Mouse (Mus musculus) neural tube, embryonic 13.5 days (tissue): ENCODE results near the gene Tm4sf5. TPM values are rescaled to one million over a fixed set of nuclear protein-coding genes. Genes with fewer than 3 reads are reported as not detected.
"Not testable (repeated sequence)": the region's sequence is repeated elsewhere in the genome, so short reads cannot be mapped to it uniquely, and the experiment has no call there.

Experiments used
- ATAC-seq: fragments of 200-750 bp; cut with Nextera tagmentation; 2 replicates; pipeline ENCODE4 v1.8.0; 2017; ENCODE audit warnings: low read depth, mild to moderate bottlenecking, moderate TSS enrichment, moderate library complexity
- H3K27ac ChIP-seq: fragments of 300-500 bp; sonication (generic); replicated peaks from 2 replicates; pipeline ENCODE4 v1.5.1; 2015; ENCODE audit warnings: moderate library complexity, mild to moderate bottlenecking, inconsistent platforms
- H3K27me3 ChIP-seq: fragments of 300-500 bp; sonication (generic); 2 replicates; pipeline ENCODE4 v1.6.1; 2015; ENCODE audit warnings: mild to moderate bottlenecking, inconsistent platforms
- H3K36me3 ChIP-seq: fragments of 300-500 bp; sonication (generic); 2 replicates; pipeline ENCODE4 v1.6.1; 2015; ENCODE audit warnings: mild to moderate bottlenecking, inconsistent platforms
- H3K4me1 ChIP-seq: fragments of 300-500 bp; sonication (generic); replicated peaks from 2 replicates; pipeline ENCODE4 v1.6.1; 2015; ENCODE audit warnings: inconsistent platforms
- H3K4me2 ChIP-seq: fragments of 300-500 bp; sonication (generic); 2 replicates; pipeline ENCODE4 v1.6.1; 2015; ENCODE audit warnings: inconsistent platforms, mild to moderate bottlenecking, moderate library complexity
- H3K4me3 ChIP-seq: fragments of 300-500 bp; sonication (generic); 2 replicates; pipeline ENCODE4 v1.5.1; 2015; ENCODE audit warnings: mild to moderate bottlenecking, inconsistent platforms
- H3K9ac ChIP-seq: fragments of 300-500 bp; sonication (generic); 2 replicates; pipeline ENCODE4 v1.6.1; 2015; ENCODE audit warnings: moderate library complexity, mild to moderate bottlenecking, inconsistent platforms
- H3K9me3 ChIP-seq: fragments of 300-500 bp; sonication (generic); 2 replicates; pipeline ENCODE4 v1.6.1; 2016; ENCODE audit warnings: inconsistent platforms
- whole genome bisulfite sequencing: fragments of 180-500 bp; shearing (Covaris S2); methylation state at CpG from one replicate; pipeline ENCODE4 v1.1.7; 2015; 5-methylcytosine and 5-hydroxymethylcytosine counted together
- polyA plus RNA-seq: library from polyadenylated mRNA; unstranded; fragments of >200 nt; fragmentation: Nextera tagmentation; extraction: Ambion mirVana; gene quantifications from 2 replicates; pipeline ENCODE4 v1.2.1, GENCODE M21; 2015

Gene Tm4sf5
- polyA plus RNA-seq, 1 experiment from 2014 or later = 1.8 TPM

GRCm38 (mm10) chr11:70526211-70526610, 21.2 kb downstream of the Tm4sf5 start:
- Histone ChIP-seq H3K36me3 (peaks cover 30% of the 10 kb centered on the region), H3K4me3 (peak overlapping the region; percentile 69), H3K4me2 (peak overlapping the region; percentile 83), H3K27ac (no peak overlapping the region), H3K9me3 (no peaks in the 10 kb centered on the region), H3K4me1 (peaks cover 20% of the 10 kb centered on the region), H3K9ac (peak overlapping the region; percentile 87), H3K27me3 (no peaks in the 10 kb centered on the region)
- WGBS = 87% methylated on average over 12 of the region's 12 CpGs
- ATAC-seq = no peak

DNA sequence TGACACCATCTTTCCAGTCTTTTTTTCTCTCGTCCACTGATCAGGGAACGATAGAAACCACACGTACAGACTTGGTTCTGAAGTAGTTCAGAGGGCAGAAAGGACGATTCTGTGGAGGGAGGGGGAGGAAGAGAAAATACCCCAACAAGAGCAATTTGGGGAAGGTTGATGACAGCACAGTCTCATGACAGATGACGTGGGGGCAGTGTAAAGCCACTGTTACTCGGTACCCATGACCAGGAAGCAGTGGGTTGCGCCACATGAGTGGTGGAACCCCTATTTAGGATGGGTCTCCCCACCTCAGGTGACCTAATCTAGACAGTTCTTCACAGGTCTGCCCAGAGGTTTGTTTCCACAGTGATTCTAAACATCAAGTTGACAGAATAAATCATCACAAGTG, 23.6 kb downstream of the Tm4sf5 start:
- H3K9ac ChIP-seq = no peak overlapping the region
- no peaks in the 10 kb centered on the region for H3K27me3 ChIP-seq
- WGBS = 92% methylated on average over 7 of the region's 7 CpGs
- H3K9me3 ChIP-seq = no peaks in the 10 kb centered on the region
- H3K27ac ChIP-seq = no peak overlapping the region
- no peak overlapping the region for H3K4me2 ChIP-seq
- no peak for ATAC-seq
- H3K4me3 ChIP-seq = no peak overlapping the region
- H3K36me3 ChIP-seq = peaks cover 30% of the 10 kb centered on the region
- peaks cover 20% of the 10 kb centered on the region for H3K4me1 ChIP-seq

DNA sequence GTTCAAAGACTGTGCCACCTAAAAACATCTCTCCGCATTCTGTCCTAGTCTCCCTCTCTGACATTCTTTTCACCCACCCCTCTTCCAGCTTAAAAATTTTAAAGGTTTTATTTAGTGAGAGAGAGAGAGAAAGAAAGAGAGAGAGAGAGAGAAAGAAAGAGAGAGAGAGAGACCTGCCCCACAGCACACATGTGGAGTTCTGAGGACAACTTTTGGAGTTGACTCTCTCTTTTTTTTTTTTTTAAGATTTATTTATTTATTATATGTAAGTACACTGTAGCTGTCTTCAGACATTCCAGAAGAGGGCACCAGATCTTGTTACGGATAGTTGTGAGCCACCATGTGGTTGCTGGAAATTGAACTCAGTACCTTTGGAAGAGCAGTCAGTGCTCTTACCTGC, 26.0 kb downstream of the Tm4sf5 start:
- not testable (repeated sequence) for H3K9me3 ChIP-seq, H3K4me3 ChIP-seq, ATAC-seq, H3K27ac ChIP-seq, H3K9ac ChIP-seq, H3K4me2 ChIP-seq, H3K27me3 ChIP-seq
- peaks cover 12% of the 10 kb centered on the region for H3K4me1 ChIP-seq
- H3K36me3 ChIP-seq = peaks cover 30% of the 10 kb centered on the region
- WGBS = 84% methylated on average over 2 of the region's 2 CpGs

DNA sequence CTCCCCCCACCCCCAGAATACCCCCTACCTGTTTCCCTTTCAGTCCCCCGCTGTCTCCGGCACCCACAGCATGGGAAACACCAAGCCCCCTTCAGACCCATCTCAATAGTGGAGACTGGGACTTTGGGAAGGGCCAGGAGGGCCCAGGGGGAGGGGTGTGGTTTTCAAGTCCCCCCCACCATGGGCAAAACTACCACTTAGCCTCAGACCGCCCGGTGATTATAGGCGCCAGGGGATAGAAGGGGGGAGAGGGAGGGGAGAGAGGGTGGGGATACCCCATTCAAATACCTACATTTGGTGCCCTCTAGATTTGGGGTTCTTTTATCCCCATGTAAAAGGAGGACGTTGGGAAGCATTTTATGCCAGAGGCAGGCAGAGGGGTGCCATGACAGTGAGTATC, 27.8 kb downstream of the Tm4sf5 start, which contains the start of gene Gm40193:
Gene Gm40193 (minus strand): TSS at position 101 of the 400 bp plus-strand sequence.
- WGBS = 82% methylated on average over 6 of the region's 6 CpGs
- no peak within 1 kb of the TSS for H3K4me3 ChIP-seq
- no peaks in the 10 kb centered on the region for H3K4me1 ChIP-seq
- no peak within 1 kb of the TSS for H3K9ac ChIP-seq
- no peaks in the 10 kb centered on the region for H3K27me3 ChIP-seq
- peaks cover 15% of the 10 kb centered on the region for H3K36me3 ChIP-seq
- no peaks in the 10 kb centered on the region for H3K9me3 ChIP-seq
- no peak for ATAC-seq
- no peak within 1 kb of the TSS for H3K27ac ChIP-seq
- H3K4me2 ChIP-seq = no peak within 1 kb of the TSS

GRCm38 (mm10) chr11:70539423-70539822, 34.4 kb downstream of the Tm4sf5 start:
- H3K27ac ChIP-seq = no peak overlapping the region
- peaks cover 18% of the 10 kb centered on the region for H3K4me1 ChIP-seq
- H3K27me3 ChIP-seq = peaks cover 40% of the 10 kb centered on the region
- 18% methylated on average over 9 of the region's 9 CpGs for WGBS
- peak overlapping the region; percentile 72 for H3K4me2 ChIP-seq
- H3K4me3 ChIP-seq = peak overlapping the region; percentile 59
- no peaks in the 10 kb centered on the region for H3K9me3 ChIP-seq
- ATAC-seq = no peak; the same call in 1 of the 2 replicates
- H3K9ac ChIP-seq = peak overlapping the region; percentile 77
- no peaks in the 10 kb centered on the region for H3K36me3 ChIP-seq

- Histone ChIP-seq H3K4me2 (peak within 1 kb of the TSS; percentile 72), H3K36me3 (no peaks in the 10 kb centered on the region), H3K9ac (peak within 1 kb of the TSS; percentile 77), H3K27me3 (peaks cover 40% of the 10 kb centered on the region), H3K27ac (no peak within 1 kb of the TSS), H3K4me3 (peak within 1 kb of the TSS; percentile 59), H3K9me3 (no peaks in the 10 kb centered on the region), H3K4me1 (peaks cover 18% of the 10 kb centered on the region)
- peak; percentile 93 for ATAC-seq
- WGBS = under 1% methylated on average over 61 of the region's 65 CpGs
Measured at GRCm38 (mm10) chr11:70539877-70540587, 35.0 kb downstream of the Tm4sf5 start, which contains the start of gene Pld2. TSS of gene Pld2 (plus strand) at chr11:70540064.

DNA sequence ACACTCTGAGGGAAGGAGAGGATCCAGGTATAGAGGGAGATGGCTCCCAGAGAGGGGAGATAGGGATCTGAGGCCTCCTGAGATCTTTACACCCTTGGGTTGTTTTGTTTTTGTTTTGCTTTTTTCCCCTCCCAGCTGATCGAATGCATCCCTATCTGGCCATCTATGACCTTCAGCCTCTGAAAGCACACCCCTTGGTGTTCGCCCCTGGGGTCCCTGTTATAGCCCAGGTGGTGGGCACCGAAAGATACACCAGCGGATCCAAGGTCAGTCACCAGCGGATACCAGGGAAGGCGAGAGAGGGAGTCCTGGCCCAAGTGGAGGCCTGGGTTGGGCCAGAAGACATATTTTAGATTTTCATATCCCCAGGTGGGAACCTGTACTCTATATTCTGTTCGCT, 35.9 kb downstream of the Tm4sf5 start:
- 0 out of 2 replicates have a peak overlapping the region, but pooled peaks have one; percentile 77 for H3K9ac ChIP-seq
- peak overlapping the region; percentile 59 for H3K4me3 ChIP-seq
- 85% methylated on average over 7 of the region's 7 CpGs for WGBS
- H3K27ac ChIP-seq = no peak overlapping the region
- H3K9me3 ChIP-seq = no peaks in the 10 kb centered on the region
- H3K4me2 ChIP-seq = peak overlapping the region; percentile 72
- H3K27me3 ChIP-seq = peaks cover 40% of the 10 kb centered on the region
- no peak for ATAC-seq
- H3K36me3 ChIP-seq = no peaks in the 10 kb centered on the region
- peaks cover 18% of the 10 kb centered on the region for H3K4me1 ChIP-seq

DNA sequence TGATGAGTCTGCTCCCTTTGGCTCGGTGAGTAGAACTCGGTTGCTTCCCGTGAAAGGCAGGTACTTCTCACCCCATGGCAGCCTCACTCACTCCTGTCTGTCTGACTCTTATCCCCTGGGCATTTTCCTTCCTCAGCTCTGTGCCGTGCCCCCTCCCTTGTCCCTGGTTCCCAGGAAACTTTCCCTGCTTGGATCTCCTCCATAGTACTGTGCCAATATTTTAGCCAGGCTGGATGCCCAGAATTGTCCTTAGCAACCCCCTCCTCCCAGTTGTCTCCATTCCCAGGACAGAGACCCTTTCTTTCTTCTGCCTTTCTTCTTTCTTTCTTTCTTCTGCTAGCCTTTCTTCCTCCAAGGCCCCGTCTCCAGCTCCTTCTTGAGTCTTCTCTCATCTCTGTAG, 36.4 kb downstream of the Tm4sf5 start:
- Histone ChIP-seq H3K4me2 (peak overlapping the region; percentile 72), H3K27me3 (peaks cover 40% of the 10 kb centered on the region), H3K9ac (no peak overlapping the region), H3K27ac (no peak overlapping the region; the same call in 1 of the 2 replicates), H3K4me1 (peaks cover 18% of the 10 kb centered on the region), H3K36me3 (no peaks in the 10 kb centered on the region), H3K4me3 (0 out of 2 replicates have a peak overlapping the region, but pooled peaks have one; percentile 59), H3K9me3 (no peaks in the 10 kb centered on the region)
- 0 out of 2 replicates have a peak, but pooled peaks have one; percentile 14 for ATAC-seq
- 71% methylated on average over 5 of the region's 5 CpGs for whole genome bisulfite sequencing

DNA sequence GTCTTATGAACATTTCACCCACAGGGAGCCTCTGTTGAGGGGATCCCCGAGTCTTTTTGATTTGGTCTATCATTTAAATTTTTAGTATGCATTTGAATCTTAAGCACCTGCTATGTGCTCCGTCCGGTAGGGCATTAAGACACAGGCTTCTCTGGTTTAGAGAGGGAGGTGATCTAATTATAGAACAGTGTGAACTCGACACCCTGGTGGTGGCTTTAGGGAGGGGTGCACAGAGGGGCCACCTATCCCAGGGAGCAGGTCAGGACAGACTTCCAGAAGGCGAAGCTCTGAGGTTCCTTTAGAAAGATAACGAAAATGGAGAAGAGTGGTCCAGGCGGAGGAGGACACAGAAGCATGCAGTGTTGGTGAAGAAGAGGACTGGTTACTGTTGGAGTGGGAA, 39.5 kb downstream of the Tm4sf5 start:
- Histone ChIP-seq H3K9me3 (no peaks in the 10 kb centered on the region), H3K4me2 (no peak overlapping the region), H3K4me3 (no peak overlapping the region), H3K27ac (no peak overlapping the region), H3K36me3 (no peaks in the 10 kb centered on the region), H3K4me1 (peaks cover 18% of the 10 kb centered on the region), H3K9ac (no peak overlapping the region), H3K27me3 (peaks cover 32% of the 10 kb centered on the region)
- ATAC-seq = no peak
- 76% methylated on average over 7 of the region's 7 CpGs for WGBS

- Histone ChIP-seq H3K4me1 (peaks cover 7% of the 10 kb centered on the region; the same call in 1 of the 2 replicates), H3K27me3 (peaks cover 8% of the 10 kb centered on the region; the same call in 1 of the 2 replicates), H3K9ac (no peak overlapping the region), H3K4me3 (no peak overlapping the region), H3K4me2 (no peak overlapping the region), H3K27ac (no peak overlapping the region), H3K9me3 (no peaks in the 10 kb centered on the region), H3K36me3 (no peaks in the 10 kb centered on the region)
- 90% methylated on average over 8 of the region's 8 CpGs for WGBS
- no peak for ATAC-seq
Measured at GRCm38 (mm10) chr11:70551526-70551925, 46.5 kb downstream of the Tm4sf5 start.

DNA sequence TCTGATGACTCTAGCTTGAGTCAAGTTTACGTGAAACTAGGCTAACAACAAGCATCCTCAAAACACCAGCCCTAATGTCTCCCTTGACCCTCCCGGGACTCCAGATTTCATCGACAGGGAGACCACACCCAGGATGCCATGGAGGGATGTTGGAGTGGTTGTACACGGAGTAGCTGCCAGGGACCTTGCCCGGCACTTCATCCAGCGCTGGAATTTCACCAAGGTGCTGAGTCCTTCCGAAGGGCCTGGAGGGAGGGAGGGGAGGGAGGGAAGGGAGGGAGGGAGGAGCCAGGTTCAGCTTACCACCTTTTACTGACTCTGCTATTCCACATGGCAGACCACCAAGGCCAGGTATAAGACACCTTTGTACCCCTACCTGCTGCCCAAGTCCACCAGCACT, 48.9 kb downstream of the Tm4sf5 start:
- H3K9me3 ChIP-seq = no peaks in the 10 kb centered on the region
- H3K27ac ChIP-seq = no peak overlapping the region
- no peaks in the 10 kb centered on the region for H3K36me3 ChIP-seq
- 19% methylated on average over 7 of the region's 7 CpGs for WGBS
- no peak overlapping the region for H3K4me3 ChIP-seq
- H3K4me1 ChIP-seq = peaks cover 7% of the 10 kb centered on the region; the same call in 1 of the 2 replicates
- H3K4me2 ChIP-seq = no peak overlapping the region
- no peak overlapping the region for H3K9ac ChIP-seq
- no peak for ATAC-seq
- H3K27me3 ChIP-seq = peaks cover 8% of the 10 kb centered on the region; the same call in 1 of the 2 replicates

DNA sequence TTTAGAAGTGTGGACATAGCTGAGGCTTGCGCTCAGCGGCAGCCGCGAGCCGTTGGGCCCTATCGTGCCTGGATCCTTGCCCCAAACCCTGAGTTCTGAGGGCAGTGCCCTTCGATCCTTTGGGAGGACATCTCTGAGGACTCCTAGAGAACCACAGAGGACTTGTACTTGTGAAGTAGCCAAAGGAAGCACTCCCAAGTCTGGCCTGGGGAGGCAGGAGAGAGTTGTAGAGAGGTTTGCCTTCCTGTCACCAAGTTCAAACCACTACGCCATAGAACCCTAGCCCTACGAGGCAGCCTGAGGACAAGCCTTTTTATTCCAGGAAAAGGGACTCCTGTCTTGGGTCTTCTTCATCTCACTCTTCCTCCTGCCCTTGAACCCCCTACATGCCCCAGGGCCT, 52.5 kb downstream of the Tm4sf5 start:
- no peak overlapping the region for H3K27ac ChIP-seq
- H3K9me3 ChIP-seq = no peaks in the 10 kb centered on the region
- H3K4me2 ChIP-seq = no peak overlapping the region
- no peaks in the 10 kb centered on the region for H3K36me3 ChIP-seq
- H3K4me3 ChIP-seq = no peak overlapping the region
- no peak overlapping the region for H3K9ac ChIP-seq
- peaks cover 15% of the 10 kb centered on the region for H3K4me1 ChIP-seq
- ATAC-seq = no peak
- peaks cover 8% of the 10 kb centered on the region; the same call in 1 of the 2 replicates for H3K27me3 ChIP-seq
- WGBS = 91% methylated on average over 9 of the region's 9 CpGs
